Mouse (Mus musculus) neural tube, embryonic 13.5 days (tissue): ENCODE results near the gene Cxcl17. TPM values are rescaled to one million over a fixed set of nuclear protein-coding genes. Genes with fewer than 3 reads are reported as not detected.

Source experiments
- ATAC-seq: fragments of 200-750 bp; cut with Nextera tagmentation; 2 replicates; pipeline ENCODE4 v1.8.0; 2017; ENCODE audit warnings: low read depth, mild to moderate bottlenecking, moderate TSS enrichment, moderate library complexity
- H3K27ac ChIP-seq: fragments of 300-500 bp; sonication (generic); replicated peaks from 2 replicates; pipeline ENCODE4 v1.5.1; 2015; ENCODE audit warnings: moderate library complexity, mild to moderate bottlenecking, inconsistent platforms
- H3K27me3 ChIP-seq: fragments of 300-500 bp; sonication (generic); 2 replicates; pipeline ENCODE4 v1.6.1; 2015; ENCODE audit warnings: mild to moderate bottlenecking, inconsistent platforms
- H3K36me3 ChIP-seq: fragments of 300-500 bp; sonication (generic); 2 replicates; pipeline ENCODE4 v1.6.1; 2015; ENCODE audit warnings: mild to moderate bottlenecking, inconsistent platforms
- H3K4me1 ChIP-seq: fragments of 300-500 bp; sonication (generic); replicated peaks from 2 replicates; pipeline ENCODE4 v1.6.1; 2015; ENCODE audit warnings: inconsistent platforms
- H3K4me2 ChIP-seq: fragments of 300-500 bp; sonication (generic); 2 replicates; pipeline ENCODE4 v1.6.1; 2015; ENCODE audit warnings: inconsistent platforms, mild to moderate bottlenecking, moderate library complexity
- H3K4me3 ChIP-seq: fragments of 300-500 bp; sonication (generic); 2 replicates; pipeline ENCODE4 v1.5.1; 2015; ENCODE audit warnings: mild to moderate bottlenecking, inconsistent platforms
- H3K9ac ChIP-seq: fragments of 300-500 bp; sonication (generic); 2 replicates; pipeline ENCODE4 v1.6.1; 2015; ENCODE audit warnings: moderate library complexity, mild to moderate bottlenecking, inconsistent platforms
- H3K9me3 ChIP-seq: fragments of 300-500 bp; sonication (generic); 2 replicates; pipeline ENCODE4 v1.6.1; 2016; ENCODE audit warnings: inconsistent platforms
- WGBS: fragments of 180-500 bp; shearing (Covaris S2); methylation state at CpG from one replicate; pipeline ENCODE4 v1.1.7; 2015; 5-methylcytosine and 5-hydroxymethylcytosine counted together
- polyA plus RNA-seq: library from polyadenylated mRNA; unstranded; fragments of >200 nt; fragmentation: Nextera tagmentation; extraction: Ambion mirVana; gene quantifications from 2 replicates; pipeline ENCODE4 v1.2.1, GENCODE M21; 2015

The Cxcl17 gene
- polyA plus RNA-seq, 1 experiment from 2014 or later = 0.63 TPM

- peak overlapping the region; percentile 8; the same call in 1 of the 2 replicates for H3K9ac ChIP-seq
- ATAC-seq = no peak
Observed at GRCm38 (mm10) chr7:25385850-25386555, 26.7 kb downstream of the Cxcl17 start.

GRCm38 (mm10) chr7:25385259-25385658 lies 27.4 kb downstream of the Cxcl17 start:
- Histone ChIP-seq H3K36me3 (peaks cover 81% of the 10 kb centered on the region), H3K4me3 (no peak overlapping the region), H3K9me3 (no peaks in the 10 kb centered on the region), H3K27ac (no peak overlapping the region), H3K4me1 (peaks cover 21% of the 10 kb centered on the region), H3K9ac (no peak overlapping the region), H3K27me3 (peaks cover 7% of the 10 kb centered on the region; the same call in 1 of the 2 replicates), H3K4me2 (no peak overlapping the region)
- ATAC-seq = no peak
- 93% methylated on average over 12 of the region's 12 CpGs for WGBS

More at GRCm38 (mm10) chr7:25385850-25386555, 26.7 kb downstream of the Cxcl17 start:
- Histone ChIP-seq H3K9me3 (no peaks in the 10 kb centered on the region), H3K4me2 (no peak overlapping the region), H3K36me3 (peaks cover 74% of the 10 kb centered on the region), H3K4me1 (peaks cover 26% of the 10 kb centered on the region), H3K4me3 (no peak overlapping the region), H3K27ac (no peak overlapping the region; the same call in 1 of the 2 replicates), H3K27me3 (no peaks in the 10 kb centered on the region)
- WGBS = 87% methylated on average over 12 of the region's 12 CpGs

- H3K4me3 ChIP-seq = no peak overlapping the region
- peaks cover 21% of the 10 kb centered on the region for H3K4me1 ChIP-seq
- H3K36me3 ChIP-seq = peaks cover 82% of the 10 kb centered on the region
- ATAC-seq = no peak
- H3K27me3 ChIP-seq = peaks cover 8% of the 10 kb centered on the region; the same call in 1 of the 2 replicates
- no peaks in the 10 kb centered on the region for H3K9me3 ChIP-seq
- no peak overlapping the region for H3K27ac ChIP-seq
- H3K9ac ChIP-seq = no peak overlapping the region
- WGBS = 83% methylated on average over 9 of the region's 9 CpGs
- H3K4me2 ChIP-seq = no peak overlapping the region
Observed at GRCm38 (mm10) chr7:25384818-25385217, 27.9 kb downstream of the Cxcl17 start.

GRCm38 (mm10) chr7:25384318-25384717 lies 28.4 kb downstream of the Cxcl17 start:
- Histone ChIP-seq H3K4me2 (no peak overlapping the region), H3K27ac (no peak overlapping the region), H3K4me1 (peaks cover 20% of the 10 kb centered on the region), H3K36me3 (peaks cover 82% of the 10 kb centered on the region), H3K27me3 (peaks cover 8% of the 10 kb centered on the region; the same call in 1 of the 2 replicates), H3K9me3 (no peaks in the 10 kb centered on the region), H3K4me3 (no peak overlapping the region), H3K9ac (no peak overlapping the region)
- ATAC-seq = no peak
- WGBS = 90% methylated on average over 13 of the region's 13 CpGs

- Histone ChIP-seq H3K4me2 (no peak overlapping the region), H3K4me1 (peaks cover 22% of the 10 kb centered on the region), H3K9ac (no peak overlapping the region), H3K36me3 (peaks cover 82% of the 10 kb centered on the region), H3K4me3 (no peak overlapping the region), H3K27me3 (peaks cover 8% of the 10 kb centered on the region; the same call in 1 of the 2 replicates), H3K27ac (no peak overlapping the region), H3K9me3 (no peaks in the 10 kb centered on the region)
- no peak for ATAC-seq
- 85% methylated on average over 4 of the region's 4 CpGs for WGBS
Observed at GRCm38 (mm10) chr7:25383891-25384290, 28.8 kb downstream of the Cxcl17 start.

- H3K4me1 ChIP-seq = peaks cover 22% of the 10 kb centered on the region
- H3K27me3 ChIP-seq = peaks cover 8% of the 10 kb centered on the region; the same call in 1 of the 2 replicates
- no peak overlapping the region for H3K9ac ChIP-seq
- no peaks in the 10 kb centered on the region for H3K9me3 ChIP-seq
- no peak for ATAC-seq
- H3K4me2 ChIP-seq = no peak overlapping the region
- H3K4me3 ChIP-seq = no peak overlapping the region
- no peak overlapping the region for H3K27ac ChIP-seq
- WGBS = 89% methylated on average over 7 of the region's 7 CpGs
- peaks cover 77% of the 10 kb centered on the region for H3K36me3 ChIP-seq
Observed at GRCm38 (mm10) chr7:25383385-25383784, 29.3 kb downstream of the Cxcl17 start.

- Histone ChIP-seq H3K9ac (no peak overlapping the region), H3K4me2 (no peak overlapping the region), H3K27me3 (peaks cover 8% of the 10 kb centered on the region; the same call in 1 of the 2 replicates), H3K4me1 (peaks cover 22% of the 10 kb centered on the region), H3K4me3 (no peak overlapping the region), H3K36me3 (peaks cover 69% of the 10 kb centered on the region), H3K27ac (no peak overlapping the region), H3K9me3 (no peaks in the 10 kb centered on the region)
- no peak for ATAC-seq
Observed at GRCm38 (mm10) chr7:25382541-25382940, 30.1 kb downstream of the Cxcl17 start.

- no peak overlapping the region for H3K4me2 ChIP-seq
- H3K9ac ChIP-seq = no peak overlapping the region
- H3K27me3 ChIP-seq = peaks cover 8% of the 10 kb centered on the region; the same call in 1 of the 2 replicates
- H3K9me3 ChIP-seq = no peaks in the 10 kb centered on the region
- peaks cover 26% of the 10 kb centered on the region for H3K4me1 ChIP-seq
- peaks cover 56% of the 10 kb centered on the region for H3K36me3 ChIP-seq
- no peak overlapping the region for H3K4me3 ChIP-seq
- no peak for ATAC-seq
- WGBS = 57% methylated on average over 3 of the region's 3 CpGs
- H3K27ac ChIP-seq = no peak overlapping the region
Observed at GRCm38 (mm10) chr7:25381284-25381680, 31.4 kb downstream of the Cxcl17 start.

GRCm38 (mm10) chr7:25380392-25381283 lies 32.0 kb downstream of the Cxcl17 start:
- H3K36me3 ChIP-seq = peaks cover 50% of the 10 kb centered on the region
- peaks cover 20% of the 10 kb centered on the region for H3K4me1 ChIP-seq
- WGBS = 74% methylated on average over 18 of the region's 18 CpGs
- ATAC-seq = no peak
- H3K4me2 ChIP-seq = 0 out of 2 replicates have a peak overlapping the region, but pooled peaks have one; percentile 55
- H3K9ac ChIP-seq = peak overlapping the region; percentile 62
- H3K27ac ChIP-seq = no peak overlapping the region
- no peaks in the 10 kb centered on the region for H3K9me3 ChIP-seq
- peaks cover 8% of the 10 kb centered on the region; the same call in 1 of the 2 replicates for H3K27me3 ChIP-seq
- H3K4me3 ChIP-seq = no peak overlapping the region

GRCm38 (mm10) chr7:25379551-25380351 lies 32.9 kb downstream of the Cxcl17 start:
- H3K27ac ChIP-seq = 0 out of 2 replicates have a peak overlapping the region, but pooled peaks have one; percentile 33
- H3K36me3 ChIP-seq = peaks cover 41% of the 10 kb centered on the region
- peak overlapping the region; percentile 62 for H3K9ac ChIP-seq
- H3K4me1 ChIP-seq = peaks cover 19% of the 10 kb centered on the region
- 2% methylated on average over 42 of the region's 42 CpGs for WGBS
- no peaks in the 10 kb centered on the region for H3K9me3 ChIP-seq
- H3K4me3 ChIP-seq = peak overlapping the region; percentile 28
- H3K4me2 ChIP-seq = peak overlapping the region; percentile 55
- H3K27me3 ChIP-seq = peaks cover 8% of the 10 kb centered on the region; the same call in 1 of the 2 replicates
- peak; percentile 32 for ATAC-seq
